Mouse (Mus musculus) midbrain, embryonic 10.5 days (tissue): ENCODE results near the gene Mocs3. TPM values are rescaled to one million over a fixed set of nuclear protein-coding genes. Genes with fewer than 3 reads are reported as not detected.

ENCODE experiments used
- DNase-seq: peaks from one replicate; pipeline ENCODE4 v3.0.0-alpha.2; 2017; ENCODE audit warnings: low spot score
- H3K27ac ChIP-seq: fragments of 300-500 bp; sonication (generic); replicated peaks from 2 replicates; pipeline ENCODE4 v1.5.1; 2016; ENCODE audit warnings: mild to moderate bottlenecking
- H3K27me3 ChIP-seq: fragments of 300-500 bp; sonication (generic); 2 replicates; pipeline ENCODE4 v1.6.1; 2016; ENCODE audit warnings: low read depth, mild to moderate bottlenecking; ENCODE audit not compliant: poor library complexity, severe bottlenecking
- H3K36me3 ChIP-seq: fragments of 300-500 bp; sonication (generic); 2 replicates; pipeline ENCODE4 v1.6.1; 2016; ENCODE audit warnings: mild to moderate bottlenecking, moderate library complexity
- H3K4me1 ChIP-seq: fragments of 300-500 bp; sonication (generic); 2 replicates; pipeline ENCODE4 v1.6.1; 2016
- H3K4me3 ChIP-seq: fragments of 300-500 bp; sonication (generic); 2 replicates; pipeline ENCODE4 v1.5.1; 2016; ENCODE audit warnings: mild to moderate bottlenecking, moderate library complexity
- H3K9me3 ChIP-seq: fragments of 300-500 bp; sonication (generic); replicated peaks from 2 replicates; pipeline ENCODE4 v1.6.1; 2016; ENCODE audit warnings: mild to moderate bottlenecking
- WGBS: fragments of 180-500 bp; shearing (Covaris S2); methylation state at CpG from one replicate; pipeline ENCODE4 v1.1.7; 2016; 5-methylcytosine and 5-hydroxymethylcytosine counted together
- polyA plus RNA-seq: library from polyadenylated mRNA; unstranded; fragments of >200 nt; fragmentation: Nextera tagmentation; extraction: Ambion mirVana; gene quantifications from 2 replicates; pipeline ENCODE4 v1.2.1, GENCODE M21; 2016

The Mocs3 gene
- polyA plus RNA-seq, 1 experiment from 2014 or later, result 6.9 TPM

DNA sequence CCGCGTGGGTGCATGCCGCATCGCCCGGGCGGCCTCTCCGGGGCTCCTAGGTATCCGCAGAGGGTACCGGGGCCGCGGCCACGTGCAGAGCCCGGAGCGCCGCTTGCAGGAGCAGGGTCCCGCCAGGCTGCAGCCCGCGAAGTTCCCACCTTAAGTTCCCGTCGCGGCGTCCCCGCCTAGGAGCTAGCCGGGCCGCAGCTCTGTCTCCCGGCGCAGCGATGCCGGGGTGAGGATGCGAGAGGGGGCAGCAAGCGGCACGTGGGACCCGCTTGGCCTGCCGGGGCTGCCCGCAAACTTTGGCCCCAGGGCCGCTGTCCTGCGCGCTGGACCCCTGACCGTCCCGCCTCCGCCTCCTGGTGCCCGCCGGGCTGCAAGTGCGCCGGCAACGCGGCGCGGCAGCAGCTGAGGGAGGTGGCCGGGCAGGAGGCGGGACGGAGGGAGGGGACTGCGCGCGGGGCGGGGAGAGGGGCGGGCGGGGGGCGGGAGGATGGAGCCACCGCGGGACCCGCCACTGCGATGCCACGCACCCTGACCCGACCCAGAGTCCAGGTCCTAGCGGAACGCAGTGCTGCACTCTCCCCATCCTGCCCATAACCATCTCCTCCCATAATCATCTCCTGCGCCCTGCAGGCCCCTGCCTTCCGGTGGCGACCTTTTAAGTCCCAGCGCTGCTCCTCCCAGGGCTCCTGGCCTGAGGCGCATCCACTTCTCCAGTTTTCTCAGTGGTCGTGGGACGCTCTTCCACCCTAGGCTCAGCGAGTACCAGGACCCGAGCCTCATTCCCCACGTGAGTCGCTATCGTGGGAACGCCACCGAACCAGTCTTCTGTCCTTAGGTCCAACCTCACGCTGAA lies 50.5 kb downstream of the Mocs3 start:
- Histone ChIP-seq H3K9me3 (no peaks in the 10 kb centered on the region; the same call in 1 of the 2 replicates), H3K36me3 (no peaks in the 10 kb centered on the region), H3K4me3 (peak overlapping the region; percentile 69), H3K27ac (peak overlapping the region; percentile 82), H3K27me3 (peaks cover 83% of the 10 kb centered on the region), H3K4me1 (peaks cover 49% of the 10 kb centered on the region)
- DNase-seq, result peak; percentile 80
- WGBS, result under 1% methylated on average over 77 of the region's 82 CpGs

GRCm38 (mm10) chr2:168281582-168281981 lies 51.2 kb downstream of the Mocs3 start, which contains the start of gene Kcng1:
TSS of gene Kcng1 (minus strand) at chr2:168281736.
- peak; percentile 24 for DNase-seq
- WGBS, result 16% methylated on average over 12 of the region's 12 CpGs
- Histone ChIP-seq H3K36me3 (no peaks in the 10 kb centered on the region), H3K9me3 (no peaks in the 10 kb centered on the region; the same call in 1 of the 2 replicates), H3K27ac (peak within 1 kb of the TSS; percentile 82), H3K4me3 (peak within 1 kb of the TSS; percentile 69), H3K27me3 (peaks cover 83% of the 10 kb centered on the region), H3K4me1 (peaks cover 43% of the 10 kb centered on the region)

Other genes with a start within 250 kb of the Mocs3 start
- 0.86 and 0.97 TPM in 2 replicates for gene Ripor3, start 220.0 kb upstream of the Mocs3 start, polyA plus RNA-seq
- 6.9 and 7.5 TPM in 2 replicates for gene Pard6b, start 149.6 kb upstream of the Mocs3 start, polyA plus RNA-seq
- gene Adnp, start 23.5 kb upstream of the Mocs3 start, polyA plus RNA-seq, result 1.7 and 2.5 TPM in 2 replicates
- gene Gm20716, start 258 bp upstream of the Mocs3 start, polyA plus RNA-seq, result 17.2 and 18.1 TPM in 2 replicates
- gene Dpm1, start within 50 bp of the Mocs3 start, polyA plus RNA-seq, result 86.0 and 88.9 TPM in 2 replicates
- gene Kcng1, start 51.1 kb downstream of the Mocs3 start, polyA plus RNA-seq, result 4.2 and 4.4 TPM in 2 replicates